ENCODE assay signal across 9 mouse cellular contexts in the genomic region with DNA sequence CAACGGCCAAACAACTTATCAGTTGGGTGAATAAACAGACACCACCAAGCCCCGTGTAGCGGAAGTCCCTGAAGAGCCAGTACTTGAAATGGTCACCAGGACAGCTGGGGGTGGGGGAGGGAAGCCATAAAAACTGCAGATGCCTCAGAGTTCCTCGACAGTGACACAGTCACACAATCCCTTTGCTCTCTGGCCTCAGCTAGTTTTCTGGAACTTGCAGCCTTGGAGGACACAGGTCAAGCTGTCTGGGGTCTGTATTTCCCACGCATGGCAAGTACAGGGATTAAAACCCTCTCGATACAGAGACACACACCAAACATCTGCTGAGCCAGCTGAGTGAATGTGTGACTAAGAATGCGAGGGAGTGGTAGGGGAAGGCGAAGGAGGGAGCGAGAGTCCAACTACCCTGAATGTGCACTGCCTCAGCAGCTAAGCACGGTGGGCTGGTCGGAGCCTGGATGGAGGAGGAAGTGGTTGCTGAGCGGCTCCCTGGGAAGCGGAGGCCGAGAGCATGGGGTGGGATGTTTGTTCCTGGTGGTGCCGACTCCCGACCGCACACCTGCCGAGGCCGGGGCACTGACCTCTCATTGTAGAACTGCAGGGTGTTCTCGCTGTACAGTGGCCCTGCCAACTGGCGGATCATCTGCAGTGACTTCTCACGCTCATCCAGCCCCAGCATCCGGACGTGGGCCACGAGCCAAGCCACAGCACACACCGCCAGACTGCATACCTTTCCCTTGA. TPM values are rescaled to one million over a fixed set of nuclear protein-coding genes. Genes with fewer than 3 reads are reported as not detected.
DNase-seq lines count a peak whose midpoint lies in the region; ATAC-seq lines count a peak whose summit lies in the region.
"Had no signal": no experiment of that assay in that cellular context is flagged by ENCODE, and none has a peak within 500 bp of the region (broad histone marks: within the 10 kb centered on the region; RNA-seq: fewer than 3 reads in every experiment).

No protein-coding gene starts in this region.

- no peaks in the 10 kb centered on the region for H3K9me3 ChIP-seq in heart, embryonic 12.5 days (replicated peaks)

- H3K4me2 ChIP-seq in heart, embryonic 12.5 days = no peak overlapping the region

- peak; percentile 35 for DNase-seq in right cerebral cortex, postnatal 25 days
- no peak for DNase-seq in right cerebral cortex, postnatal 10 days (ENCODE audit: low spot score in 2 of 2)
- DNase-seq in kidney, postnatal 4 days = peak; percentile 76 to 86
- DNase-seq in ovary, postnatal 14 days (ENCODE audit: low spot score) = peak; percentile 49
- no peak for DNase-seq in layer of hippocampus, postnatal 25 days (ENCODE audit: extremely low spot score in 1 of 2, low spot score in 1 of 2)
- DNase-seq in spleen, postnatal 10 days (ENCODE audit: low spot score in 2 of 2) = no peak
- no peak for DNase-seq in thymus, postnatal 14 days

- 75% methylated on average over 26 of the region's 26 CpGs for WGBS in heart, embryonic 12.5 days

- H3K9ac ChIP-seq in heart, embryonic 12.5 days = no peak overlapping the region

- no peak for ATAC-seq in heart, embryonic 12.5 days (ENCODE audit: insufficient number of reproducible peaks, low FRiP score)

- no peak overlapping the region for H3K4me3 ChIP-seq in heart, embryonic 12.5 days

- peaks cover 42% of the 10 kb centered on the region for H3K4me1 ChIP-seq in heart, embryonic 12.5 days (replicated peaks)

- peaks cover 81% of the 10 kb centered on the region for H3K36me3 ChIP-seq in heart, embryonic 12.5 days

- H3K27me3 ChIP-seq in heart, embryonic 12.5 days (replicated peaks) = no peaks in the 10 kb centered on the region

- H3K27ac ChIP-seq in heart, embryonic 12.5 days (ENCODE audit: poor library complexity, severe bottlenecking) = peak overlapping the region; percentile 26; the same call in 1 of the 2 replicates

RNA-seq across cellular contexts. Expression of gene Csf3, which starts 8.1 kb away (rescaled TPM):
- polyA plus RNA-seq in heart, embryonic 12.5 days (2016; fragmentation: Nextera tagmentation; extraction: Ambion mirVana) = not detected in 2 replicates
- not detected for total RNA-seq in layer of hippocampus, postnatal 25 days (2021)
- total RNA-seq: left cerebral cortex, postnatal 25 days had no signal

RNA-seq across cellular contexts. Expression of gene Med24, which starts 20.1 kb away (rescaled TPM):
- 45.9 and 48.1 TPM in 2 replicates for polyA plus RNA-seq in heart, embryonic 12.5 days (2016; fragmentation: Nextera tagmentation; extraction: Ambion mirVana)
- 100 to 1,000 TPM; 118 to 130 TPM for total RNA-seq in layer of hippocampus, postnatal 25 days (2021)

RNA-seq across cellular contexts. Expression of gene Psmd3, which starts 26.8 kb away (rescaled TPM):
- 184 and 190 TPM in 2 replicates for polyA plus RNA-seq in heart, embryonic 12.5 days (2016; fragmentation: Nextera tagmentation; extraction: Ambion mirVana)
- total RNA-seq in layer of hippocampus, postnatal 25 days (2021) = 100 to 1,000 TPM; 127 to 128 TPM

RNA-seq across cellular contexts. Expression of gene Thra, which starts 31.3 kb away (rescaled TPM):
- 27.0 and 29.8 TPM in 2 replicates for polyA plus RNA-seq in heart, embryonic 12.5 days (2016; fragmentation: Nextera tagmentation; extraction: Ambion mirVana)
- total RNA-seq in layer of hippocampus, postnatal 25 days (2021) = 1,000 to 10,000 TPM; 1,027 to 1,094 TPM

RNA-seq across cellular contexts. Expression of gene Gsdma, which starts 45.0 kb away (rescaled TPM):
- not detected in 2 replicates for polyA plus RNA-seq in heart, embryonic 12.5 days (2016; fragmentation: Nextera tagmentation; extraction: Ambion mirVana)
- total RNA-seq in layer of hippocampus, postnatal 25 days (2021) = not detected
- total RNA-seq: left cerebral cortex, postnatal 25 days had no signal

Comparison
In these comparisons a context has a peak if more than half of its experiments do, and no peak if none do; other contexts are left out.
1. DNase-seq: peak in right cerebral cortex, postnatal 25 days (single experiment), kidney, postnatal 4 days (2 of 2) and ovary, postnatal 14 days (single experiment); none in right cerebral cortex, postnatal 10 days (0 of 2), layer of hippocampus, postnatal 25 days (0 of 2), spleen, postnatal 10 days (0 of 2) and thymus, postnatal 14 days (single experiment).